Mouse (Mus musculus): ENCODE data around the gene 4930524J08Rik.

The 4930524J08Rik gene

DNA sequence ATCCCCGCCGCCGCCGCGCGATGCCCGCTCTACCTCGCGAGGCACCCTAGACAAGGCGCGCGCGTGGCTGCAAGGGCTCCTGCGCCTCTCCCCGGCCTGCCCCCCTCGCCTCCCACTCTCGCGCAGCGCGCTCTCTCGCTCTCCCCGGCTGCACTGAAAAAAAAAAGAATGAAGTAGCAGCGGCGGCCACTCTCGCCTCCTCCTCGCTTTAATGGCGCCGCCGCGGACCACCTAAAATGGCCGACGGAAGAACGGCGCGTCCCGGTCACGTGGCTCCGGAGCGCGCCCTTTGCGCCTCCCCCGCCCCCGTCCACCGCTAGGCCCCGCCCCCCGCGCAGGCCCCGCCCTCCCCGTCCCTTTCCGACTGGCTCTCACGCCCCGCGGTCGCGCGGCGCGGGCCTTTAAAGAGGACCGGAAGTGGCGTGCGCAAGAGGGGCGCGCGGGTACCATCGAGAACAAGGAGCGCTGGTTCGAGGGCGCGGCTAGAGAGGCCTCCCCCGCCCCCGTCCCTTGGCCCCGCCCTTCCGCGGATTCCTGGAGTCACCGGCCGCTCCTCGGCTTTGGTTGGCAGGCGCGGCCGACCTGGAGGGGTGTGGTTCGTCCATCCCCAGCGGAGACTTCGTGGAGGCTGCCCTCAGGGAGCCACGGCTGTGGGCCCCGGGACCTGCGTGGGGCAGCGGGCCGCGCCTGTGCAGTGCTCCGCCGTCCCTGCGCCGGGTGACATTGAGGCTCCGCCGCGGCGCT is at the start of gene 4930524J08Rik, which contains the start of gene Hnrnpd:
Gene 4930524J08Rik, plus strand, starts transcription at position 363 of the 744 bp plus-strand sequence.
Gene Hnrnpd, minus strand, starts transcription at position 240 of the 744 bp plus-strand sequence.
- DNase-seq, result peak; percentile 91

GRCm38 (mm10) chr5:99931910-99932309 is 47.0 kb upstream of the 4930524J08Rik start:
- no peak for DNase-seq

DNA sequence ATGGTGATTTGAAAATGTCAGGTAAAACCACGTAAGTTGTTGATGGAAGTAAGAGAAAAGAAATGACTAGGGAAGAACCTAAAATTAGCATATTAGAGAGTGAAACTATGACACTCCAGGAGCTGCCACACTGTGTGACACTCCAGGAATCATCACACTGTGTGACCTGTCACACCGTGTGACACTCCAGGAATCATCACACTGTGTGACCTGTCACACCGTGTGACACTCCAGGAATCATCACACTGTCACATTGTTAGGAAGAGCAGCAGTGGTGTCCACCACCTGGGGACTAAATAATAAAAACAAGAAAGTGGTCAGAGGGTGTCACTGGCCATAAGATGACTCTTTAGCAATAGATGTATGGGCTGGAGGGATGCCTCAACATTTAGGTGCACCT is 39.4 kb upstream of the 4930524J08Rik start:
- no peak for DNase-seq

DNA sequence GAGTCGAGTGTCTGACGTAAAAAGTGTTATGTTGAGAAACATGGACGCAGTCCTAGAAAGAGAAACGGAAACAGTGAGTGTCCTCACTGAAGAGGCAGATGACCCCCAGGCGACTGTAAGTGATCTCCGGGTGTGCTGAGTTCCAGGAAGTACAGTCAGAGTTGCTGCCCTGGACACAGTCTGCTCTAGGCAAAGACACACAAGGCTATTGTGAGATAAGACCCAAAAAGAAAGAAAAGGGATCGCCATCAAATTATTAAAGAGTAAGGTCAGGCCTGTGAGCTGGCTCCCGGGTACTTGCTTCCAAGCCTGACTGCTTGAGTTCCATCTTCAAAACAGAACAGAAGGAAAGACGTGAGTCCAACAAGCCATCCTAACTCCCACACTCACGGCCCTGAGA is 37.6 kb upstream of the 4930524J08Rik start:
- DNase-seq, result no peak

GRCm38 (mm10) chr5:99941776-99942502 is 36.9 kb upstream of the 4930524J08Rik start:
- DNase-seq, result no peak

GRCm38 (mm10) chr5:99952513-99952912 is 26.3 kb upstream of the 4930524J08Rik start:
- DNase-seq, result no peak

- DNase-seq, result no peak
These were observed 25.0 kb upstream of the 4930524J08Rik start for GRCm38 (mm10) chr5:99953883-99954282.

- no peak for DNase-seq
These were observed 20.2 kb upstream of the 4930524J08Rik start for GRCm38 (mm10) chr5:99958666-99959065.

DNA sequence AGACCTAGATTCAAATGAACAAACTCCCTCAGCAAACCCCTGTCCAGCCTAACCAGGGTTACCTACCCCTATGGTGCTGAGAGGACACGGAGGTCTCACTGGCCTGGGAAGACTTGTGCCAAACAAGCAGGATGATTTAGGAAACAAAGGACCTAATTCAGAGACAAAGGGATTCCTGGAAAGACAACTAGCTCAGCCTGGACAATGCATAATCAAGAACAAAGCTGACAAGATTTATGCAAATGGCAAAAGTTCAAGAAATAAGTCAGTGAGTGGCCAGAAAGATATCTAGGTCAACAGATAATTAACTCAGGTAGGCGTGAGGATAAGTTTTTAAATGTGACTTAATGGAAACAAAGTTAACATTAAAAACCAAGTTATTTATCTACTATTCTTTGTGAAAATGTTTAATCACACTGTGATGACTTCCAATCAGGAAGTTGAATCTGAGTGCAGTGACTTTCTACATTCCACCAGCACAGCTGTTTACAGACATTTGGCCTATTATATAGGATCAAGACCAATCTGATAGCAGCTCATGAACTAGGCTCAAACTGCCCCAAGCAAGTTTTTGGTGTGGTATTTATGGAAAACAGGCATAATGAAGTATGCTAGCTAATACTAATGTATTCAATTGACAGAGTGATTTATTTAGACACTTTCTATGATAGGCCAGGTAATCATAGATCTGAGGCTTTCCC is 19.5 kb upstream of the 4930524J08Rik start:
- DNase-seq, result no peak

DNA sequence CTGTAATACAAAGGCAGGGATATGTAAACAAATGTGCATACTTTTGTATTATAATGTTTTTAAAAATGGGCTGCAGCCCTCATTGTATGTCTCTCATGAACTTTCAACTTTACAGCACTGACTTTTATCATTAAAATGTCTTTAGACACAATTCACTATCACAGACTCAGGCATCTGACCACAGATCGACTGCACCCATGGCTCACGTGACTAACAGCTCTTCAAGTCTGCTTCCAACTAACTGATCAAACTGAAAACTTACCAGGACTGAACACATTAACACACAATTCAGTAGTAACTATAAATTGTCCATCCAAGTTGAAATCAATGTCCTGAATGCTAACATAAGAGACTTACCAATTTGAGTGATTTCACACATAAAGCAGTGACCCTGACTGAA is 18.9 kb upstream of the 4930524J08Rik start:
- no peak for DNase-seq

- no peak for DNase-seq
These were observed 4.9 kb upstream of the 4930524J08Rik start for GRCm38 (mm10) chr5:99973941-99974340.

- DNase-seq, result no peak
These were observed 3.8 kb upstream of the 4930524J08Rik start for GRCm38 (mm10) chr5:99975061-99975460.

GRCm38 (mm10) chr5:99975776-99976175 is 3.1 kb upstream of the 4930524J08Rik start:
- peak in 1 of 2 experiments; percentile 23 for DNase-seq

- no peak for DNase-seq
These were observed 2.4 kb upstream of the 4930524J08Rik start for GRCm38 (mm10) chr5:99976334-99976955.

DNA sequence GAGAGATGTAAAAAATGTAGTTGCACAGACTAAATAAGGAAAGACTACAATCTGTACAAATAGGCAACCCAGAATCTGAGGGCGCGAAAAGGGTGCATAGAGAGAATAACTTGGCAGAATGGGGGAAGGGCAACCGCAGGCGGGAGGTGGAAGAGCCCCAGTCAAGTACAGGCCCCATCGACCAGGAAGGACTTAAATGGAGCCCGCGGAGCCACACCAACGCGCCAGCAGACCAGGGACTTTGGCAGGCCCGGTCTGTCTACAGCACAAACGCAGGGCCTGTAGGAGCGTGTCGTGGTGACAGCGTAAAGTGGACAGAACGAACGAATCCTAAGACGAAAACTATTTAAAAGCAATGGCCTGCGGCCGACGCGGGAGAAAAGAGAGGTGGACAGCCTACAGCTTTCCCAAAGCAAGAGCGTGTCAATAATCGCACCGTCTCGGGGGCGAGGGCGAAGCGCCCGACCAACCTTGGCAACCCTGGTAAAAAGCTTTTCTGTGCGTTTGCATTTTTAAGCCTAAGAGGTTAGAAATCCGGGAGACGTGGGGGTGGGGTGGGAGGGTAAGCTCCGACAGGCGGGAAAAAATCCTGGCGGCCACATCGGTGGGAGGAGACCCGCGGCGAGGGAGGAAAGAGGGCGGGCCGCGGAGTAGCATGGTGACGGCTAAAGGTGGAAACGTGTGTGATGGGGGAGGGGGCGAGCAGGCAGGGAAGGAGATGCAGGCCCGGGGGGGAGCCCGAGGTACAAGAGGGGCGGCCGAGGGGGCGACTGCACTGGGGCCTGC is 1.2 kb upstream of the 4930524J08Rik start:
- DNase-seq, result peak; percentile 62 to 68

GRCm38 (mm10) chr5:99983452-99984061 is 4.7 kb downstream of the 4930524J08Rik start:
- DNase-seq, result peak in 1 of 2 experiments; percentile 24

GRCm38 (mm10) chr5:99994166-99994565 is 15.3 kb downstream of the 4930524J08Rik start:
- no peak for DNase-seq

DNA sequence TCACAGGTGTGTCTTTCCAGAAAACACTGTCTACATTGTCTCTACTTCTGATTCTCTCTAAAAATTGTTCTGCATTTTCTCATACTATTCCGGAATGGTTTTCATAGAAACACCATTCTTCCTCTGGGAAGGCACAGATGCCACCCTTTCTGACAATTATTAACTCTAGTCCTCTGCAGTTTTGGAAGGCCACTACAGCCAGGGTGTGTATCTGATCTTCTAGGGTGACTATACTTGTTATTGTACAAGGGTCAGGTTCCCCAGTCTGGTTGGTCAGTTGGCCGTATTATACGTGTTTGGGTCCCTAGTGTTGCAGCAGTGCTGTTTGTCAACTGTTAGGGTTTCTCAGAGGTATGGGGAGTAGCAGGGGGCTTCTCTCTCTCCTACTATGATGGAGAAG is 15.8 kb downstream of the 4930524J08Rik start:
- no peak for DNase-seq

- DNase-seq, result no peak
These were observed 21.2 kb downstream of the 4930524J08Rik start for GRCm38 (mm10) chr5:100000048-100000447.

GRCm38 (mm10) chr5:100000500-100000899 is 21.6 kb downstream of the 4930524J08Rik start:
- DNase-seq, result no peak

- DNase-seq, result no peak
These were observed 25.0 kb downstream of the 4930524J08Rik start for GRCm38 (mm10) chr5:100003895-100004294.

- no peak for DNase-seq
These were observed 26.6 kb downstream of the 4930524J08Rik start for GRCm38 (mm10) chr5:100005431-100005830.
